Mouse (Mus musculus) heart, embryonic 10.5 days (tissue): ENCODE measurements around the gene Gm17509. TPM values are rescaled to one million over a fixed set of nuclear protein-coding genes. Genes with fewer than 3 reads are reported as not detected.
A peak's percentile ranks its signal among the peaks of the same experiment; 100 is the strongest.
"Not testable (repeated sequence)": the region's sequence is repeated elsewhere in the genome, so short reads cannot be mapped to it uniquely, and the experiment has no call there.

Experiments used
- DNase-seq: peaks from one replicate; pipeline ENCODE4 v3.0.0-alpha.2; 2017; ENCODE audit warnings: low spot score
- H3K27ac ChIP-seq: fragments of 300-500 bp; sonication (generic); 2 replicates; pipeline ENCODE4 v1.5.1; 2016; ENCODE audit warnings: mild to moderate bottlenecking
- H3K27me3 ChIP-seq: fragments of 300-500 bp; sonication (generic); 2 replicates; pipeline ENCODE4 v1.6.1; 2016; ENCODE audit warnings: mild to moderate bottlenecking; ENCODE audit not compliant: poor library complexity, insufficient read depth, severe bottlenecking
- H3K36me3 ChIP-seq: fragments of 300-500 bp; sonication (generic); 2 replicates; pipeline ENCODE4 v1.6.1; 2016; ENCODE audit warnings: mild to moderate bottlenecking, moderate library complexity
- H3K4me1 ChIP-seq: fragments of 300-500 bp; sonication (generic); 2 replicates; pipeline ENCODE4 v1.6.1; 2016; ENCODE audit warnings: mild to moderate bottlenecking
- H3K4me3 ChIP-seq: fragments of 300-500 bp; sonication (generic); 2 replicates; pipeline ENCODE4 v1.5.1; 2016; ENCODE audit warnings: mild to moderate bottlenecking, moderate library complexity
- H3K9me3 ChIP-seq: fragments of 300-500 bp; sonication (generic); 2 replicates; pipeline ENCODE4 v1.6.1; 2016; ENCODE audit warnings: mild to moderate bottlenecking, moderate library complexity
- WGBS: fragments of 180-500 bp; shearing (Covaris S2); methylation state at CpG from one replicate; pipeline ENCODE4 v1.1.7; 2016; 5-methylcytosine and 5-hydroxymethylcytosine counted together
- polyA plus RNA-seq: library from polyadenylated mRNA; unstranded; fragments of >200 nt; fragmentation: Nextera tagmentation; extraction: Ambion mirVana; gene quantifications from 2 replicates; pipeline ENCODE4 v1.2.1, GENCODE M21; 2016

Gene Gm17509
- polyA plus RNA-seq, 1 experiment from 2014 or later = 0.36 TPM

DNA sequence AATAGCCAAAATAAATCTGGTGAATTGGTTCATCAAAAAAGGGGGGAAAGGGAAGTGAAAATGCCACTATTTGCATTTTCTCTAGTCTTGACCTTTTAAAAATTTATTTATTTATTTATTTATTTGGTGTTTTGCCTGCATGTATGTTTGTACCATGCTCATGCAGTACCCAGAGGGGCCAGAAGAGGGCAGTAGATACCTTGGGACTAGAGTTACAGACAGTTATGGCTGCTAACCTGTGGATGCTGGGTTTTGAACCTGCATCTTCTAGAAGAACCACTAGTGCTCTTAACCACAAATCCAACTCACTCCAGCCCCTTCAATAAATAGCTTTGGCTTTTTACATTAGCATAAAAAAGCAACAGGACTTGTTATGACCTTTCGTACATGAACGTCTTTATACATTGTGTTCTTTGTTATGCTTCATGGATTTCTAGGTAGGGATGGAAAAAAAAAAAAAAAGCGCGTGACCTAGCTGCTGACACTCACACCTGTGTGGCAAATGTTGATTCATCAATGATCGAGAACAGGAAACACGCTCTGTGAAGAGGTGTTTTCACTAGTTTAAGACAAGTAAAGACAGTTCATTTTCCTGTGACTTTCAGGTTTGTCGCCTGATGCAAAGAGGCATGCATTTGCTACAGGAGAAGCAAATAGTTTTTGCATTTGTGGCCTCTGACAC is 22.3 kb downstream of the Gm17509 start:
- H3K27ac ChIP-seq = no peak overlapping the region
- H3K9me3 ChIP-seq = no peaks in the 10 kb centered on the region
- no peaks in the 10 kb centered on the region for H3K36me3 ChIP-seq
- 91% methylated on average over 7 of the region's 7 CpGs for WGBS
- no peak overlapping the region for H3K4me3 ChIP-seq
- H3K27me3 ChIP-seq = no peaks in the 10 kb centered on the region
- peak; percentile 82 for DNase-seq
- H3K4me1 ChIP-seq = no peaks in the 10 kb centered on the region

- Histone ChIP-seq H3K4me1 (no peaks in the 10 kb centered on the region), H3K36me3 (no peaks in the 10 kb centered on the region), H3K9me3 (no peaks in the 10 kb centered on the region), H3K27ac (no peak overlapping the region), H3K4me3 (no peak overlapping the region), H3K27me3 (no peaks in the 10 kb centered on the region)
- WGBS = 84% methylated on average over 2 of the region's 2 CpGs
- no peak for DNase-seq
Observed at GRCm38 (mm10) chr13:117197666-117198065, 23.2 kb downstream of the Gm17509 start.

DNA sequence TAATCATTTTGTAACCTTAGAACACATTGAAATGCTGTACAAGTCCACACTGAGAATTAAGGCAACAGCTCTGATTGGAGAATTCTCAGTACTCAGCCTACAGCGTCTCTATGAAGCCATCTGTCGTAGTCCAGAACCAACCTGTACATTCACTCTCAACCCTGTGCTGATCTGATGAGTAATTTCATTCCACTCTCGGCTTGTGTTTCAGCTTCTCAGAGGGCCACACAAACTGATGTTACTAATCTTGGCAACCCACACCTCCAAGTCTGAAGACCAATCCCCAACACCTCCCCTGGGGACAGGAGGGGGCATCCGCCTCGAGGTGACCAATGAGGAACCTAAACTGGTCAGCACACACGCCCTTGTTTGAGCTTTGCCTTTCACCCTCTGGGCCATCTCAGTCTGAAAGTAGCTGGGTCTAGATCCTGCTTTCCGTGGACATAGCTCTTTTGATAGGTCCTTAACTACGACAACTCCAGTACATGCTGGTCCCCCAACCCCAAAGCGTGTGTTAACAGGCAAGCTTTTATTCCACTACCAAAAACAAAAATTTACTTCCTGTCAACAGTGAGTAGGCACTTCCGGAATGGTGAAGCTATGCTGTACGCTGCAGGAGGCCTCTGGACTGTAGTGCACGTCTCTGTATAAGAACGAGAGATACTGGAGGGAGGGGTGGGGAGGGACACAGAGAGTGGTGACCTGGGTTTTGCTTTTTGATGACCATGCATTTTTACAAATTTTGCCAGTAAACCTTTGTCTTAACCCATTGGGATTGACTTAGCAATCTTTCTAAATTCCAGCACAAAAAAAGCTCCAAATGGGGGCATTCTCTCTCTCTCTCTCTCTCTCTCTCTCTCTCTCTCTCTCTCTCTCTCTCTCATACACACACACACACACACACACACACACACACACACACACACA is 25.0 kb downstream of the Gm17509 start:
- no peaks in the 10 kb centered on the region for H3K9me3 ChIP-seq
- H3K36me3 ChIP-seq = no peaks in the 10 kb centered on the region
- DNase-seq = no peak
- H3K4me3 ChIP-seq = no peak overlapping the region
- no peak overlapping the region for H3K27ac ChIP-seq
- no peaks in the 10 kb centered on the region for H3K27me3 ChIP-seq
- H3K4me1 ChIP-seq = no peaks in the 10 kb centered on the region
- 78% methylated on average over 13 of the region's 13 CpGs for WGBS

DNA sequence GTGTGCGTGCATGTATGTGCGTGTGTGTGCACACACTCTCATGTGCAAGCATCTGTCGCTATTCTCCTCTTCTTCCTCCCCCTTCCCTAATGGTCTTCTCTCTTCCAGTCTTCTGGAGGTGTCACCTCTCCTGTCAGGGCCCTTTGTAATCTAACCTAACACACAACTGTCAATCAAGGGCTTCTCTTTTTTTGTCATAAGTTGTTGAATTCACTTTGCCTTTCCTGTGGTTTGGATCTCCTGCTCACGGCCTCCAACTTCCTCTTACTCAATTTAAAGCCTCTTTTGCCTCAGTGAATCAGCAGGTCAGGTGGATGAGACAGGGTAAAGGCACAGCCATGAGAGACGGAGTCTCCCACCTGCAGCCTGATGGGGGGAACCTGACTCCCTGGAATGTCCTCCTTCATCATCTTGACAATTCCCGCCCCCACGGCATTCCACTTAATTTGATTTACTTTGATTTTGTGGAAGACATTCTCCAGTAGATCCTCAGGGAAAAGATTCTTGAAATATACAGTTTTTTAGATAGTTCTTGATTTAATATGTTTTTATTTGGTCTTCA is 27.4 kb downstream of the Gm17509 start:
- no peaks in the 10 kb centered on the region for H3K4me1 ChIP-seq
- no peak overlapping the region for H3K27ac ChIP-seq
- no peaks in the 10 kb centered on the region for H3K36me3 ChIP-seq
- H3K4me3 ChIP-seq = no peak overlapping the region
- no peaks in the 10 kb centered on the region for H3K9me3 ChIP-seq
- 74% methylated on average over 7 of the region's 7 CpGs for WGBS
- no peak for DNase-seq
- no peaks in the 10 kb centered on the region for H3K27me3 ChIP-seq

DNA sequence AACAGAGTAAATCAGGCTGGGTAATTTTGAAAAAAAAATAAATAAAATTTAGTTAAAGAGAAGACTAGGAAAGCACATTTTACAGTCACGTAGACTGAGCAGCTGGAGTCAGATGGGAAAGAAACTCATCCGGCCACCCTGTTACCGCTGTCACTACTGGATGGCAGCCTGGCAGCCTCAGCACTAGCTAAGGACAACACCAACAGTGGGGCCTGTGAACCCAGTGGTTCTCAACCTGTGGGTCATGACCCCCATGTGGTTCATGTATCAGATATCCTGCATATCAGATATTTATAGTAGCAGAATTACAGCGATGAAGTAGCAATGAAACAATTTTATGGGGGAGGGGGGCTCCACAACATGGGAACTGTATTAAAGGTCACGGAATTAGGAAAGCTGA is 28.7 kb downstream of the Gm17509 start:
- H3K9me3 ChIP-seq = no peaks in the 10 kb centered on the region
- no peak overlapping the region for H3K27ac ChIP-seq
- 89% methylated on average over 5 of the region's 5 CpGs for WGBS
- no peaks in the 10 kb centered on the region for H3K4me1 ChIP-seq
- no peaks in the 10 kb centered on the region for H3K27me3 ChIP-seq
- no peak overlapping the region for H3K4me3 ChIP-seq
- DNase-seq = no peak
- H3K36me3 ChIP-seq = no peaks in the 10 kb centered on the region

GRCm38 (mm10) chr13:117185329-117185728 is 35.5 kb downstream of the Gm17509 start:
- Histone ChIP-seq H3K9me3 (no peaks in the 10 kb centered on the region), H3K36me3 (no peaks in the 10 kb centered on the region), H3K4me1 (no peaks in the 10 kb centered on the region), H3K4me3 (no peak overlapping the region), H3K27ac (no peak overlapping the region), H3K27me3 (no peaks in the 10 kb centered on the region)
- 42% methylated on average over 6 of the region's 6 CpGs for WGBS
- DNase-seq = no peak

DNA sequence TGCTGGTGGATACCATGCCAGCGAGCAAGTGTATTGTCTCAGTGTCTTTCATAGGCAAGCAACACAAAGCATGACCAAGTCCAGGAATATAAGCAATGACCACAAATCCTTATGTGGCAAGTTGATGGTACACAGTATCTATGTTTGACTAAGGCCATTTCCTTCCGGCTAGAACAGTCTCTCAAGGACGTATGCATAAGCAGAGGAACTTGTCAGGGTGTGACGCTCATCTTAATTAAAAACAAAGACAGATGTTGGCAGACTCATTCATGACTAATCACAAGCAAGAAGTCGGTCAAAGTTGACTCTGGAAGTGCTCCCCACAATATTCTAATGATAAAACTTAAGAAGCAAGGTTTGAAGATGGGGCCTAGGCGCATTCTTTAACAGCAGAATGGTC is 37.6 kb downstream of the Gm17509 start:
- H3K4me3 ChIP-seq = no peak overlapping the region
- H3K36me3 ChIP-seq = no peaks in the 10 kb centered on the region
- no peaks in the 10 kb centered on the region for H3K4me1 ChIP-seq
- no peaks in the 10 kb centered on the region for H3K27me3 ChIP-seq
- H3K9me3 ChIP-seq = no peaks in the 10 kb centered on the region
- no peak for DNase-seq
- no peak overlapping the region for H3K27ac ChIP-seq
- WGBS = 73% methylated on average over 6 of the region's 6 CpGs

GRCm38 (mm10) chr13:117180912-117181311 is 40.0 kb downstream of the Gm17509 start:
- not testable (repeated sequence) for H3K4me1 ChIP-seq, H3K27ac ChIP-seq, H3K27me3 ChIP-seq, DNase-seq, H3K36me3 ChIP-seq, H3K9me3 ChIP-seq, H3K4me3 ChIP-seq
- WGBS = 77% methylated on average over 3 of the region's 3 CpGs

Other genes with a start within 250 kb of the Gm17509 start
- 11.7 and 13.4 TPM in 2 replicates for gene Parp8, start 195.5 kb downstream of the Gm17509 start, polyA plus RNA-seq
- gene Emb, start 12.5 kb downstream of the Gm17509 start, polyA plus RNA-seq = 26.6 and 44.9 TPM in 2 replicates